Mouse (Mus musculus) layer of hippocampus, postnatal 10 days (tissue): ENCODE results near the gene Ctxn2. TPM values are rescaled to one million over a fixed set of nuclear protein-coding genes. Genes with fewer than 3 reads are reported as not detected.
"Not testable (repeated sequence)": the region's sequence is repeated elsewhere in the genome, so short reads cannot be mapped to it uniquely, and the experiment has no call there.

Experiments
- DNase-seq, 2 experiments: peaks; one replicate each; pipeline ENCODE4 v3.0.0; 2021; ENCODE audit warnings: low spot score in 2 of 2
- long read RNA-seq: library from polyadenylated mRNA; stranded (forward); transcript quantifications from one replicate; pipeline ENCODE4 v2.0.0, GENCODE M21; 2023
- total RNA-seq, 2 experiments: library from RNA; stranded (reverse); gene quantifications; 2 replicates each; pipeline ENCODE4 v1.2.3; 2021

The Ctxn2 gene
- total RNA-seq: 10 to 100 TPM in 1 of 2 experiments, 1 to 10 TPM in 1; 9.3 to 10.2 TPM
- long read RNA-seq, transcript Ctxn2-201 (2 exons, 1,028 nt): major isoform, 5 of 19 reads
- long read RNA-seq, partial matches to known transcripts: 0 of 19 reads
- long read RNA-seq, other reads (novel, unspliced or antisense): 14 of 19 reads

DNA sequence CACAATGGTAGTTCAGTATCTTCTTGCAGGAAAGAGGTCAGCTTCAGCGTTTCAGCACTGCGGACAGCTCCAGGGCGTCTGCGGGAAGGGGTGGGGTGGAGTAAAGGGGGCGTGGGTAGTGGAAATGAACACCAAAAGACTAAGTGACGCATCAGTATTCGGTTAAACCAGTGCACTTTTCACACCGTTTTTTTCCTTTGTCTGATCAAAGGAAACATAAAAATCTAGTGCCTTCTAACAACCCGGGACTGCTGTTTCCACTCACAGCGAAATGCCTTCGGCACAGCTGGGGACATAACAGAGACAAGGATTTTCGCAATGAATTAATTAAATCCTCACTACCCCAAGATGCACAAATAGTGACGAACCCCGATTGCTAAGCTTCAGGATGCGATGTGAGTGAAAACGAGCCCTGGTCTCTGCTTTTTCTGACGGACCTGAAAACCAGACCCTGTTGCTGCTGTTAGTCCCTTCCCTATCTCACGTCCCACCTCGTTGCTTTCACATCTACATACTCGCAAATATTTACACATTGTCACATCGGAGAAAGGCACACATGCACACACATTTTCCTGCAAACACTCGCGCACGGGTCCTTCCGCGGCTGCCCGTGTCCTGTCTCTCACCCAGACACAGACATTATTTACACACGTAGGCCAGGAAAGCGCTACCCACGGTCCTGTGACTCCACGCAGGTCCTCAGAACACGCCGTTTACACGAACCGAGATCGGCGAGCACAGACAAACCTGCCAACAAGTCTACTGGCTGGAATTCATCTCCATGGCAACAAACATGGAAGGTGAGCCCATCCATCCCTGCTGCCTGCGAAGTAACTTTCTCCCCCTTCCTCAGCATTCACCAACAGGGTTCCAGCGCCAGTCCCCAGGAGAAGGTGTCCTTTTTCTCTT is at the start of gene Ctxn2:
Gene Ctxn2, plus strand, starts transcription at position 790 of the 909 bp plus-strand sequence.
- DNase-seq: peak; percentile 70 to 73

DNA sequence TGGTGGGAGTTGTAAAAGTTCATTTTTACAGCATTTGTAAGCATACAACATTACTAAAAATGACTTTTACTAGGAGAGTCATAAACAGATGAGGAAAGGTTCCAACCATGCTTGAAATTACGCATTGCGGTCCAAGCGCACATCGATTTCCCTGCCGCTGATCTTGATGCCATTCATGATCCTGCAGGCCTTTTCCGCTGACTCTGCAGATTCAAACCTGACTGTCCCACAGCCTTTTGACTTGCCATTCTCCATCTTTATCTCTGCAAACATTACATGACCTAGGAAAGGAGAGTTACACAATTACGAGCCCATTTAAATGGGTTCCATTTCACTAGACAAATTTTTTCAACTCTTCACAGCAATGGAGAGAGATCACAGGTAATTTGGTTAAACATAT is 47.7 kb upstream of the Ctxn2 start:
- DNase-seq: no peak

DNA sequence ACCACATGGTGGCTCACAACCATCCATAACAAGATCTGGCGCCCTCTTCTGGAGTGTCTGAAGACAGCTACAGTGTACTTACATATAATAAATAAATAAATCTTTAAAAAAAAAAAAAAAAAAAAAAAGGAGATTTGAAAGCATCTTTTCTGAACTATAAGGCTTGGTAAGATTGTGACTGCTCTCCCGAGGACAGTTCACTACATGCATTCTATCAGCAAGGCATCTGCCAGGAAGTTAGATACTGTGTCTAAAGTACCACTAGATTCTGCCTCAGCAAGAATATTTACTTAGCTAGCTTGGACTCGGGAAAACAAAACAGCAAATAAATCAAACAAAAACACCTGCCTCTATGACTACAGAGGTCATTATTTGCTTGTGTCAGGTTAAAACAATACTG is 44.4 kb upstream of the Ctxn2 start:
- not testable (repeated sequence) for DNase-seq

DNA sequence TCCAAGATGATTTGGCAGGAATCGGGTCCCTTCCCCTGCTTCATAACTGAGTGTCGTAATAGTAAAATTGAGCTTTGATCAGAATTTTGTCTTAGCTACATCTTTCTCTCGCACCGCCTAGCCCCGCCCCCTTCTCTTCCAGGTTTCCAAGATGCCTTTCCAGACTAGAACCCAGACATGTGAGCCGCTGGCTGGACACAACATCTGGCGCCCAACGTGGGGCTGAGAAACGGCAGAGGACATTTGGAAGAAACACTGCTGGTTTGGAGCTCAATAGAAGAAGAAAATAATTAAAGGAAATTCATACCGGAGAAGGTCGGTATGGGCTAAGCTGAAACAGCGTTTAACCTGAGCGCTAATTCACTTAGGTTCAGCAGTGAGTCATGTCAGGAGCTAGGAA is 32.0 kb upstream of the Ctxn2 start:
- not testable (repeated sequence) for DNase-seq

DNA sequence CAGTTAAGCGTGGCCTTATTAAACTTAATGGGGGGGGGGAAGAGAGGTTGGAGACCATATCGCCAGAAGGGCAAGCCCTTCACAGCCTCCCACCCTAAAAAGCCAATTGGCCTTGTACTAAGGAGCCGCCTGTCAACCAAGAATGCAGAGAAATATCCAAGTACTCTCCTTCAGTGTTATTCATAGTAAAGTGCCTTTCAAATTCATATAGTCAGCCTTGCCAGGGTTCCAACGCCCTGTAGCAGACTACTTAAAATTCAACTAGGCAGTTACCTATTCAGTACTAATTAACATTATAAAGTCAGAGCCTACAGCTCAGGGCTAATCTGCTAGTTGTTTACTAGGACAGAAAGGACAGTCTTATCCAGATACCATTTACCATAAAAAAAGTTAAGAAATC is 30.0 kb upstream of the Ctxn2 start:
- DNase-seq: not testable (repeated sequence)

DNA sequence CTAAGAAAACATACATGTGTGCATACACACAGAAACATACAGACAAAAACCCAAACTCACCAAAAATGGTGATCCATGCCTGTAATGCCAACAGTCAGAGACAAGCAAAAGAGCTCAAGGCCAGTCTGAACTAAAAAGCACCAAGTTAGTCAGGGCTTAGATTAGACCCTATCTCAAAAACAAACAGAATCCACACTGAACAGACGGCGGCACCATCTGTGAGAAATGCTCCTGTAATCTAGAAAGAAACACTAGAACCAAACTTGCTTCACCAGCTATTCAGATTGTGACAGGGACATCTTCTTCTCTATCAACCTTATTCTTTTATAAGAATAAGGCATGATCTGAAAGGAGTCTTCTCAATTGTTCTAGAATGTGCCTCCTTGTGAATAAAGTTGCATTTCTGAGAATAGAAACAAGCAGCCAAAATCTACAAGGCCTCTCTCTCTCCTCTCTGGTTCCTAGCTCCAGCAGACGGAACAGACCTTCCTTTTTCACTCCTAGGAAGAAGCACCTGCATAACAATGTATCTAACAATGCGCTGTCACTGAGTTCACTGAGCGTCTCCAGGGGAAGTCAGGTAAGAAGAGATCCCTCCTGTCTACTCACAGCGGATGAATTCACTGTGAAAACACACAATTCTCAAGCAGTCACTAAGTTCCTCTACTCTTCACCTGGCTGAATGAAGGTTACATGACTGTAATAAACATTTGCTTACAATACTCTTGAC is 16.9 kb upstream of the Ctxn2 start:
- peak in 1 of 2 experiments; percentile 27 for DNase-seq

DNA sequence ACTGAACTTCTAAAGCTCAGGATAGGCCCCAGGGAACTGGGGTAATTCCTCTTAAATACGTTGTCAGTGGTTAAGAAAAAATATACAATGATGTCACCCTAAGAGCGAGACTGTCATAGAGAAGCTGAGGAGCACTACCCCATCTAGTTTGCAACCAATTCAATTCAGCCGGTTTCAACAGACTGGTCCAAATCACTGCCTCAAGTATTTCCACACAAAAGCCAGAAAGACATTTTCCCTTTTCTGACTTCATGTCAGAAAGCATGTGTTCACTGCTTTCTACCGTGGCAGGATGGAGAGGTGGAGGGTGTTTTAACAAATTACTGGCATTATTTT is 14.2 kb upstream of the Ctxn2 start:
- DNase-seq: peak in 1 of 2 experiments; percentile 7

DNA sequence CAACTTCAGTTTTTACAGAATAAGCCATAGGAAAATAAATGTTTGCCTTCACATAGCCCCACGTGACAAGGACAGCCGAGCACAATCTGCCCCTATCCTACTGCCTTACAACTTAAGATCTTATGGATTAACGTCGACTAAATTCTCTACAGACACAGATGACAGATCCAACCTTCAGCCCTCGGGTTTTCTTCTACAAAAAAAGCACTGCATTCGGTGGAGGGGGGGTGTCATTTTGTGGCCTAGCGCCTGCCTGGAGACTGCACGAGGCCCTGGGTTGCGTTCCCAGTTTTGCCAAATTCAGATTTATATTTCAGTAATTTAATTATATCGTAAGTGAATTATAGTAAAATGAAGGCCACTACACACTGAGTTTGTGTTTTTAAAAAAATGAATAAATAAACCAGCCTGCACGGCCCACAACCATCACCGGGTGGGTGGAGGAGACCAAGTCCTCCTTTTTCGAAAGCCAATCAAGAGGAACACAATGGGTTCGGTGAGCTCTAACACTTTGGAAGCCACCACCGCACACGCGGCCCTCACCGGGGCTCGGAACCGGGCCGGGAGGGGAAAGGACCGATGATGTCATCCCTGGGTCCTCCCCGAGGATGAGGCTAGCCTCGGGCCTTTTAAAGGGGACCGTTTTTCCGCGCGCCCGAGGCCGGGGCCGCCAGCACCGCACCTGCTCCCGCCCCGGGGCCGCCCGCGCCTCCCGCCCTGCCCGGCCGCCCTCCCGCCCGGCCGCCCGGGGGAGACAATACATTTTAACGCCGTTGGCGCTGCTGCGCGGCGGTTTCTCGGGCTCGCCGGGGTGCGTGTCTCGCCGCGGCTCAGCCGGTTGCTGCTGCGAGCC is 13.6 kb upstream of the Ctxn2 start:
- peak; percentile 61 to 69 for DNase-seq

DNA sequence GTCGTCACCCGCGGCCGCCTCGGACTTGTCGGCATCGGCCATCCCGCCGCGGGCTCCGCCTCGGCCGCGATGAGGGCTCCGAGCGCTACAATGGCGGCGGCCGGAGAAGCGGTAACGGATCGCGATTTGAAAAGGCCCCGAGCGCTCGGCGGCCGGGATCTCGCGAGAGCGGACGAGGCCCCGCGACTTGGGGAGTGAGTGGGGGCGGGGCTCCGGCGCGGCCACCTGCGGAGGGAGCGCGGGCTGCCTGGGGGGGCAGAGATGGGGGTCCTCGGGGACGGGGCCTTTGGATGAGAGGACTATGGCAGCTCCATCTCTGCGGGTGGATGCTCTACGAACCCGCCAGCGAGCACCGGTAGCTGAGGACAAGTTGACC is 13.0 kb upstream of the Ctxn2 start, which contains the start of gene Myef2:
Gene Myef2, minus strand, starts transcription at position 185 of the 376 bp plus-strand sequence.
- peak; percentile 83 to 90 for DNase-seq

DNA sequence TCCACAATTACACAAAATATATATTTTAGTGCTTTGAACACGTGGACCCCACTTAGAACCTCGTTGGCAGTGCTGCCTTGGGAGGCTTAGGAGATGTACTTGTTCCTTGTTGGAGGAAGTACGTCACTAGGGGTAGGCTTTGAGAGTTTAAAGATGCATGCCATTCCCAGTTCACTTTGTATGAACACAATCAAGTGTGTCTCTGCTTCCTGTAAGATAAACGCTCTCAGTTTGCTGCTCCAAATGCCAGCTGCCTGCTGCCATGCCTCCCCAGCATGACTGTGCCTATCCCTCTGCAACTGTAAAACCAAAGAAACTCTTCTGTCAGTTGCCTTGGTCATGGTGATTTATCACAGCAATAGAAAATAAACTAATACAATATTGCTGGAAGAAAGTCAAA is 10.7 kb upstream of the Ctxn2 start:
- DNase-seq: no peak

DNA sequence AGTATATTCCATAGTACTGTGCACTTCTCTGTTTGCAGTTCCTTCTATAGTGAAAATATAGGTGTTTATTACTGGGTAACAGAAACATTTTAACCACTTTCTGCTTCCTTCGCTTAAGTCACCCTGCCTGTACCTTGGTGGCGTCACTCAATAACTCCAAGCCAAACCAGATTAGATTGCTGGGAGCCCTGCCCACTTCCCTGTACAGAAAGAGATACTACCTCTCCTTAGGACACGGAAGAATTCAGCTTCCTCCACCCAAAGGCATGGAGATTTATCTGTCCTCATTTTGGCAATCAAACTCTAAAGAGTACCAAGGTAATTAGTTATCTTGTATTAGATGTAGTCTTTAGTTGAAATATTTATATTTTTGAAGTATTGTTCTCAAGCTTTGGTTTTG is 9.7 kb upstream of the Ctxn2 start:
- no peak for DNase-seq

DNA sequence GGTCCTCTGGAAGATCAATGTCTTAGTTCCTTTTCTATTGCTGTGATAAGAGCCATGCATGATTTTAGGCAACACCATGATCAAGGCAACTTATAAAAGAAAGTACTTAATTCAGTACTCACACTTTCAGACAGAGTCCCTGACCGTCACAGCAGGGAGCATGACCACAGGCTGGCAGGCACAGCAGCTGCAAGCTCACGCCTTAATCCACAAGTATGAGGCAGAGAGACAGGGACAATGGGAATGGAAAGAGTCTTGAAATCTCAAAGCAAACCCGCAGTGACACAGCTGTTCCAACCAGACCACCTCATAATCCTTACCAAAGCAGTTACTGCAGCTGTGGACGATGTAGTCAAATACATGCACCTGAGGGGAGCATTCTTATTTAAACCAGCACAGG is 2.4 kb upstream of the Ctxn2 start:
- DNase-seq: no peak

DNA sequence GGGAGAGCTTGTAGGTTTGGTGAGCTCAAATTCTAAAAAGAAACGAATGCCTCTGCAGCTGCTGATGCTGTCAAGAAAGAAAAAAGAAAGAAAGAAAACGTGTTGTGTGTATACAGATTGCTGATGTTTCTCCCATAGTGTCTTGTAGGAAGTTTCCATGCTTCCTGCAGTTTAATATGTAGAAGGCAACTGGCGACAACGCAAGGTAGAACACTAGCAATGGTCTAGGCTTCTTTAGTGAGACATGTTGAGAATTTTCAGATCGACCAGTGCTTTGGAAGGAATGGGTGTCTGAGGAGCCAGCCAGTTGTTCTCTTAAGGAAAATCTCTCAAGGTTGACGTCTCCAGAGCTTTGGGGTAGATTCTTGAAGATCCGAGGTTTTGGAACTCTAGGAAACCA is 354 bp downstream of the Ctxn2 start:
- no peak for DNase-seq

DNA sequence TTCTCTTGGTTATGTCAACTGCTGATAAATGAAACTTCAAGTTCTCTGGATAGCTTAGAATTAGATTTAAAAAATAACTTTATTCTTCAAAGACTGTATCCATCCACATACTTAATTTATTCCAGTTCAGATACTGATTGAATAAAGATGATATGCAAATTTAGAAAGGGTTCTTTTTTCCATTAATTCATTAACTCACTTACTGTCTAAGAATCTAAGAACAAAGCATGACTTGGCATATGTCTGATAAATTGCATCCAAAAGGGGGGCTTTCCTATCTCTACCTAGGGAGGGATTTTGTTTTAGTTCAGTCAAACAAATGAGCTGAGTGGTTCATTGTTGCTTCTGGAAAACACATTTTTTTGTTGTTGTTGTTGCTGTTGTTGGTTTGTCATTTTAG is 5.8 kb downstream of the Ctxn2 start:
- DNase-seq: no peak

DNA sequence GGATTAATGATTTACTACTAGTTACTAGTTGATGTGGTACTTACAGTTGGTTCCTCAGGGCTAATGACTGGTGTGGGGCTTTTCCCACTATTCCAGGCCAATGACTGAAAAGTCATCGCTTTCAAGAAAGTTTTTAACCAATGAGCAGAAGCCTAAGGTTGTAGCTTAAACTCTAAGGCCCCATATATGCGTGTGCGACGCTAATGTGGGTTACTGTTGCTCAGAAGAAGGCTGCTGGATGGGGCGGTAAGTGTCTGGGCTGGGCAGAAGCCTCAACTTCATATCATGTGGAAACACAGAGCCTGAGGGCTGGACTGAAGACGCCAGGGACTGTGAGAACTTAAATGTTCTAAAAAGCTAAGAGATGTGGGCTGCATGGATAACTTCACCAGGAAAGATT is 15.9 kb downstream of the Ctxn2 start, which contains the start of gene Slc12a1:
Gene Slc12a1, plus strand, starts transcription at position 118 of the 400 bp plus-strand sequence.
- no peak for DNase-seq

DNA sequence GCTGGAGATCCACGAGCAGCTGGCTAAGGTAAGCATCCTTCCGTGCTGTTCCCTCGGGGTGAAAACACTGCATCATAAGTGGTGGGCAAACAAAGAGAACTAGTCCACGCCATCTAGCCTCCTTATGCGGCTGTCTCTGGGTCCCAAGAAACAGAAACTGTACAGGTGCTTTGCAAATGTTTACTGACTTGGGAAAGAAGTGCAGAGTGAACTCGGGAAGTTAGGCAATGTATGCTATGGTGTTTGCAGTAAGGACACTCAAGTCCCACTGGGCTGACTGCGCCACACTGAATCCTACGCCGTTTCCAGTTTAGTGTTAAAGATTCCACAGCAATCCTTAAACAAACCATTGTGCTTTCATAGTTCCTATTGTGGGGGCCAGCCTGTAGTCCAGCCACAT is 17.8 kb downstream of the Ctxn2 start:
- no peak for DNase-seq

DNA sequence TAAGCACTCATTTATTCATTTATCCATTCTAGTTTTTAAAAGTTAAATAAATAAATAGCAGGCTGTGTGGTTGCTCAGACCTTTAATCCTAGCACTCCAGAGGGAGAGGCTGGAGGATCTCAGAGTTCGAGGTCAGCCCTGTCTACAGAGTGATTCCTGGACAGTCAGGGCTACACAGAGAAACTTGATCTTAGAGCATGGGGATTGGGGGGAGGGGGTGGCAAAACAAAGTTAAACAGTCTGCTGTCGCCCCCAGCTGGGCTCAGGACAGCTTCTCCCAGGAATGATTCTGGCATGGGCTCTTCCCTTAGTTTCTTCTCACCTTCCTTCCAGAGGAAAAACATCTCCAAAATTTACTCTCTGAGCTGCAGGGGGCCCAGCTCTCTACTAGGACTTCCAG is 19.0 kb downstream of the Ctxn2 start:
- no peak for DNase-seq

DNA sequence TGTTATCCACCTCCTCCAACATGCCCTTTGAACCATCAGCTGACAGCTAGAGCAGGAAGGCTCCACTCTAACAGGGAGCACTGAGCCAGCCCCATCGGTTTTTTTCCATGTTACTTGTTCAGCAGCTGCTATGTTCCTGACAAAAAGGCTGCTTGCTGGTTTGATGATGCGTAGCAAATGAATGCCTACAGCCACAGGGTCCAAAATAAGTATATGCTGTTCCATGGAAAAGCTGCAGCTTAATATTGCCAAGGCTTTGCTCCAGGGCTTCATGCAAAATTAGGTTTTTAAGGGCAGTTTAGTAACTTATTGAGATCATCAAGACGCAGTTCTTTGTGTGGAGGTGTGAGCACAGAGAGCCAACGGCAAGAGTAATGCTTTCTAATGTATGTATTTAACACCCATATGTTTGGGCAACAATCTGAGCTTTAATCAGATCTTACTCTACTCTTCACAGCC is 25.5 kb downstream of the Ctxn2 start:
- no peak for DNase-seq

DNA sequence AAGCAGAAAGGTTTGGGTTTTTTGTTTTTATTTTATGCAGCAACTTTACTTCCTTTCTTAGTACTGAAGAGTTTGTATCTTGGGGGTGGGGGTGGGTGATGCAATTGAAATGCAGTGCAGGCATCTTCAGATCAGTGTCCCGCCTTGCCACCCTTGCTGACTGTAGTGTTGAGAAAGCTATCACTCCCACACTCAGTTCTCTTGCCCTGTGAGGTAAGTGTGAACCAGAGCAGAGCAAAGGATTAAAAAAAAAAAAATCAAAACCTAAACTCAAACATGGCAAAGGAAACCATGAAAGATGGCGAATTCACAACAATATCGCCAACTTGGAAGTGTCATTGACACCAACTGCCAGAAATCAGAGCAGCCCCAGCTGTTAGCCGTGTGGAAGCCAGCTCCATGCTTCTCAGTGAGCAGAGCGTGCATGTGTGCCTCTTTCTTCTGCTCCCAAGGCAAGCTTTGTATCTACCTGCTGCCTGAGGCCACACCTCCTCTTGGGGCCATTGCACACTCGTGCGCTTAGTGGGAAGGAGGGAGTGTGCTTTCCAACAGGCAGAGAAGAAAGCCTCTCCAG is 41.8 kb downstream of the Ctxn2 start:
- DNase-seq: peak; percentile 56 to 62

DNA sequence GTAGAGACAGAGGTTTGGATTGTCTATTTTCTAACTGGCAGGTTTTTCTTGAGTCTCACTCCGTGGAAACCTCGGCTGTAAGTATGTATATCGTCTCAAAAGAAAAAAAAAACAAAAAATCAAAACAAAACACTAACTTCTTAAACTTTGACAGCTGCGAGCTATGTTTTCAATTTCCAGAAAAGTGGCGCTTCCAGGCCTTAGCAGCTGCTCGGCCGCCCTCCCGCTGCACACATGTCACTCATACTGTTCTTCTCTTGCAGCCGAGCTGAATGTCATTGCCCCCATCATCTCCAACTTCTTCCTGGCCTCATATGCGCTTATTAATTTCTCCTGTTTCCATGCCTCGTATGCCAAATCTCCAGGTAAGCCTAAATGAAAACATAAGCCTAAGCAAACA is 51.4 kb downstream of the Ctxn2 start:
- DNase-seq: no peak

DNA sequence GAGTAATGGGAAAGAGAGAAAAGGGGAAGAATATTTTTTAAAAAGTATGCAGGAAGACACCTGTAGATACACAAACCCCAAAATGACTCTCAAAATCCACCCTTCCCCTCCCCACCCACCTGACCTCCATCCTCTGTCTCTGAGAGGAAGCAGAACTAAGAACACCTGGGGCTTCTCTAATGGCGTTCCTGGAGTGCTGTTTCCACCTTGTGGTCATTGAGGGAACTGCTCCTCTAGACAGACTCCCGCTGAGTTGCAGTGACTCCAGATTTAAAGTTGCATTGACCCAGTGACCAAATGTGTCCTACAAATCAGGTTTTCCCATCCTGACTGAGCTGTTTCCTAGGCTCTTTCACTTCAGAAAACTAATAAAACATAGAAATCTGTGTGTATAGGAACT is 52.7 kb downstream of the Ctxn2 start:
- DNase-seq: peak; percentile 78
